Mouse (Mus musculus): ENCODE data around the gene Atp10a. TPM values are rescaled to one million over a fixed set of nuclear protein-coding genes. Genes with fewer than 3 reads are reported as not detected.
A peak's percentile ranks its signal among the peaks of the same experiment; 100 is the strongest.
"Not testable (repeated sequence)": the region's sequence is repeated elsewhere in the genome, so short reads cannot be mapped to it uniquely, and the experiment has no call there.

The Atp10a gene
- total RNA-seq, 2 experiments from 2014 or later: 0.94 to 1.5 TPM

GRCm38 (mm10) chr7:58786986-58787385, 131.0 kb downstream of the Atp10a start:
- no peak for DNase-seq (ENCODE audit: low spot score)

- DNase-seq (ENCODE audit: low spot score): no peak
These were observed 131.6 kb downstream of the Atp10a start for GRCm38 (mm10) chr7:58787585-58787984.

GRCm38 (mm10) chr7:58788424-58789261, 132.7 kb downstream of the Atp10a start:
- peak; percentile 40 for DNase-seq (ENCODE audit: low spot score)

- peak; percentile 68 for DNase-seq (ENCODE audit: low spot score)
These were observed 141.3 kb downstream of the Atp10a start for GRCm38 (mm10) chr7:58797281-58797680.

GRCm38 (mm10) chr7:58800916-58801315, 144.9 kb downstream of the Atp10a start:
- DNase-seq (ENCODE audit: low spot score): no peak

GRCm38 (mm10) chr7:58801791-58802190, 145.8 kb downstream of the Atp10a start:
- DNase-seq (ENCODE audit: low spot score): no peak

- DNase-seq (ENCODE audit: low spot score): no peak
These were observed 166.2 kb downstream of the Atp10a start for GRCm38 (mm10) chr7:58822147-58822681.

GRCm38 (mm10) chr7:58824686-58825085, 168.7 kb downstream of the Atp10a start:
- no peak for DNase-seq (ENCODE audit: low spot score)

- DNase-seq (ENCODE audit: low spot score): no peak
These were observed 173.1 kb downstream of the Atp10a start for GRCm38 (mm10) chr7:58829111-58829510.

- DNase-seq (ENCODE audit: low spot score): not testable (repeated sequence)
These were observed 181.1 kb downstream of the Atp10a start for GRCm38 (mm10) chr7:58836855-58837606.

- DNase-seq (ENCODE audit: low spot score): no peak
These were observed 184.4 kb downstream of the Atp10a start for GRCm38 (mm10) chr7:58840367-58840766.

GRCm38 (mm10) chr7:58841066-58841465, 185.1 kb downstream of the Atp10a start:
- DNase-seq (ENCODE audit: low spot score): peak; percentile 16

- DNase-seq (ENCODE audit: low spot score): peak; percentile 38
These were observed 186.9 kb downstream of the Atp10a start for GRCm38 (mm10) chr7:58842818-58843217.

- peak; percentile 85 for DNase-seq (ENCODE audit: low spot score)
These were observed 187.9 kb downstream of the Atp10a start for GRCm38 (mm10) chr7:58843767-58844445.

GRCm38 (mm10) chr7:58844449-58844848, 188.5 kb downstream of the Atp10a start:
- DNase-seq (ENCODE audit: low spot score): no peak

GRCm38 (mm10) chr7:58858921-58859320, 203.0 kb downstream of the Atp10a start:
- DNase-seq (ENCODE audit: low spot score): no peak

- DNase-seq (ENCODE audit: low spot score): no peak
These were observed 207.2 kb downstream of the Atp10a start for GRCm38 (mm10) chr7:58863174-58863573.

- DNase-seq (ENCODE audit: low spot score): no peak
These were observed 211.1 kb downstream of the Atp10a start for GRCm38 (mm10) chr7:58866865-58867614.

GRCm38 (mm10) chr7:58870661-58871060, 214.7 kb downstream of the Atp10a start:
- no peak for DNase-seq (ENCODE audit: low spot score)

- no peak for DNase-seq (ENCODE audit: low spot score)
These were observed 217.7 kb downstream of the Atp10a start for GRCm38 (mm10) chr7:58873676-58874075.

Measured in gastrocnemius, adult 18-20 months (tissue).